Mouse (Mus musculus) megakaryocyte, embryonic 14.5 days (primary cell): Measurements from ENCODE around the gene Sema6d. TPM values are rescaled to one million over a fixed set of nuclear protein-coding genes. Genes with fewer than 3 reads are reported as not detected.

Experiments
- H3K27me3 ChIP-seq: replicated peaks from 2 replicates; pipeline ENCODE3; 2012; ENCODE audit warnings: inconsistent platforms
- H3K36me3 ChIP-seq: replicated peaks from 2 replicates; pipeline ENCODE3; 2012; ENCODE audit warnings: low read length, inconsistent platforms, mixed read lengths
- H3K4me1 ChIP-seq: 2 replicates; pipeline ENCODE4 v1.6.1; 2012; ENCODE audit warnings: inconsistent platforms
- H3K4me3 ChIP-seq: replicated peaks from 2 replicates; pipeline ENCODE3; 2012; ENCODE audit warnings: moderate library complexity, mild to moderate bottlenecking, inconsistent platforms
- H3K9me3 ChIP-seq: 2 replicates; pipeline ENCODE4 v1.6.1; 2012; ENCODE audit warnings: inconsistent platforms
- FLI1 ChIP-seq: IDR thresholded peaks from 2 replicates; pipeline ENCODE4 v1.6.1; 2012; ENCODE audit warnings: low read length, inconsistent platforms, mixed read lengths
- GATA1 ChIP-seq: IDR thresholded peaks from 3 replicates; pipeline ENCODE4 v1.6.1; 2012; ENCODE audit warnings: mixed read lengths, low read length, inconsistent platforms, borderline replicate concordance
- polyA plus RNA-seq: library from polyadenylated mRNA; stranded (reverse); fragments of >175 nt; gene quantifications from 2 replicates; pipeline ENCODE4 v1.2.3, GENCODE M21; 2012; ENCODE audit warnings: low replicate concordance; ENCODE audit not compliant: insufficient read depth

Sema6d gene
- polyA plus RNA-seq, 1 experiment = 2.3 TPM

- Histone ChIP-seq H3K4me3 (no peak overlapping the region), H3K36me3 (no peaks in the 10 kb centered on the region), H3K27me3 (no peaks in the 10 kb centered on the region), H3K4me1 (no peaks in the 10 kb centered on the region), H3K9me3 (peaks cover 5% of the 10 kb centered on the region; the same call in 1 of the 2 replicates)
- TF ChIP-seq GATA1 (no peak), FLI1 (no peak)
Measured at GRCm38 (mm10) chr2:124385053-124385452, 295.3 kb downstream of the Sema6d start.

- Histone ChIP-seq H3K4me3 (no peak overlapping the region), H3K9me3 (peaks cover 5% of the 10 kb centered on the region; the same call in 1 of the 2 replicates), H3K36me3 (no peaks in the 10 kb centered on the region), H3K27me3 (no peaks in the 10 kb centered on the region), H3K4me1 (no peaks in the 10 kb centered on the region)
- TF ChIP-seq GATA1 (no peak), FLI1 (no peak)
Measured at GRCm38 (mm10) chr2:124385722-124386121, 296.0 kb downstream of the Sema6d start.

- H3K9me3 ChIP-seq = peaks cover 5% of the 10 kb centered on the region; the same call in 1 of the 2 replicates
- no peaks in the 10 kb centered on the region for H3K4me1 ChIP-seq
- no peak overlapping the region for H3K4me3 ChIP-seq
- no peaks in the 10 kb centered on the region for H3K36me3 ChIP-seq
- H3K27me3 ChIP-seq = no peaks in the 10 kb centered on the region
- TF ChIP-seq FLI1 = no peak
Measured at GRCm38 (mm10) chr2:124388269-124388668, 298.5 kb downstream of the Sema6d start.

GRCm38 (mm10) chr2:124396733-124397132, 307.0 kb downstream of the Sema6d start:
- Histone ChIP-seq H3K27me3 (no peaks in the 10 kb centered on the region), H3K9me3 (no peaks in the 10 kb centered on the region), H3K4me3 (no peak overlapping the region), H3K4me1 (no peaks in the 10 kb centered on the region), H3K36me3 (no peaks in the 10 kb centered on the region)
- no peak for TF ChIP-seq GATA1
- TF ChIP-seq FLI1 = no peak

GRCm38 (mm10) chr2:124397304-124397703, 307.5 kb downstream of the Sema6d start:
- Histone ChIP-seq H3K36me3 (no peaks in the 10 kb centered on the region), H3K9me3 (no peaks in the 10 kb centered on the region), H3K27me3 (no peaks in the 10 kb centered on the region), H3K4me1 (no peaks in the 10 kb centered on the region), H3K4me3 (no peak overlapping the region)
- no peak for TF ChIP-seq GATA1
- TF ChIP-seq FLI1 = no peak

GRCm38 (mm10) chr2:124399611-124400010, 309.8 kb downstream of the Sema6d start:
- H3K27me3 ChIP-seq = no peaks in the 10 kb centered on the region
- H3K9me3 ChIP-seq = peaks cover 6% of the 10 kb centered on the region
- TF ChIP-seq GATA1 = no peak
- no peak for TF ChIP-seq FLI1
- no peaks in the 10 kb centered on the region for H3K4me1 ChIP-seq
- H3K4me3 ChIP-seq = no peak overlapping the region
- no peaks in the 10 kb centered on the region for H3K36me3 ChIP-seq

GRCm38 (mm10) chr2:124401727-124402380, 312.1 kb downstream of the Sema6d start:
- peaks cover 6% of the 10 kb centered on the region for H3K9me3 ChIP-seq
- no peak overlapping the region for H3K4me3 ChIP-seq
- no peaks in the 10 kb centered on the region for H3K27me3 ChIP-seq
- TF ChIP-seq GATA1 (no peak), FLI1 (no peak)
- H3K36me3 ChIP-seq = no peaks in the 10 kb centered on the region
- H3K4me1 ChIP-seq = no peaks in the 10 kb centered on the region

- H3K4me1 ChIP-seq = no peaks in the 10 kb centered on the region
- no peaks in the 10 kb centered on the region for H3K36me3 ChIP-seq
- H3K4me3 ChIP-seq = no peak overlapping the region
- H3K9me3 ChIP-seq = peaks cover 11% of the 10 kb centered on the region
- no peak for TF ChIP-seq GATA1
- no peak for TF ChIP-seq FLI1
- no peaks in the 10 kb centered on the region for H3K27me3 ChIP-seq
Measured at GRCm38 (mm10) chr2:124403571-124403970, 313.8 kb downstream of the Sema6d start.

GRCm38 (mm10) chr2:124403981-124404380, 314.2 kb downstream of the Sema6d start:
- Histone ChIP-seq H3K4me3 (no peak overlapping the region), H3K36me3 (no peaks in the 10 kb centered on the region), H3K4me1 (no peaks in the 10 kb centered on the region), H3K27me3 (no peaks in the 10 kb centered on the region), H3K9me3 (peaks cover 11% of the 10 kb centered on the region)
- TF ChIP-seq FLI1 = no peak
- no peak for TF ChIP-seq GATA1

GRCm38 (mm10) chr2:124404631-124405562, 315.1 kb downstream of the Sema6d start:
- no peak for TF ChIP-seq GATA1
- TF ChIP-seq FLI1 = no peak
- peaks cover 11% of the 10 kb centered on the region for H3K9me3 ChIP-seq

More at GRCm38 (mm10) chr2:124404631-124405562, 315.1 kb downstream of the Sema6d start:
- Histone ChIP-seq H3K27me3 (no peaks in the 10 kb centered on the region), H3K4me1 (no peaks in the 10 kb centered on the region), H3K4me3 (no peak overlapping the region), H3K36me3 (no peaks in the 10 kb centered on the region)
